Mouse (Mus musculus): Measurements from ENCODE around the gene Pten.

- TF ChIP-seq CTCF (IDR thresholded peaks at IDR 0.05; ENCODE audit: borderline replicate concordance, insufficient read depth, low read depth, low read length): no peak
- TF ChIP-seq POLR2A (IDR thresholded peaks at IDR 0.05; ENCODE audit: borderline replicate concordance, insufficient read depth, low read length): no peak
Observed at GRCm38 (mm10) chr19:32752357-32752756, 4.9 kb upstream of the Pten start.
